Mouse (Mus musculus) cortical plate, adult 2 months (tissue): ENCODE measurements around the gene Olfr56.
"Not testable (repeated sequence)": the region's sequence is repeated elsewhere in the genome, so short reads cannot be mapped to it uniquely, and the experiment has no call there.

ENCODE experiments used
- CTCF ChIP-seq: fragments of 200-500 bp; IDR thresholded peaks from 2 replicates; pipeline ENCODE4 v1.5.1; 2011; ENCODE audit warnings: mild to moderate bottlenecking, control low read depth, low read length; ENCODE audit not compliant: insufficient read depth; ENCODE audit errors: extremely low read depth
- POLR2A ChIP-seq: fragments of 200-500 bp; IDR thresholded peaks from 2 replicates; pipeline ENCODE4 v1.6.1; 2011; ENCODE audit warnings: mild to moderate bottlenecking, low read length, control low read depth; ENCODE audit not compliant: insufficient read depth; ENCODE audit errors: extremely low read depth

DNA sequence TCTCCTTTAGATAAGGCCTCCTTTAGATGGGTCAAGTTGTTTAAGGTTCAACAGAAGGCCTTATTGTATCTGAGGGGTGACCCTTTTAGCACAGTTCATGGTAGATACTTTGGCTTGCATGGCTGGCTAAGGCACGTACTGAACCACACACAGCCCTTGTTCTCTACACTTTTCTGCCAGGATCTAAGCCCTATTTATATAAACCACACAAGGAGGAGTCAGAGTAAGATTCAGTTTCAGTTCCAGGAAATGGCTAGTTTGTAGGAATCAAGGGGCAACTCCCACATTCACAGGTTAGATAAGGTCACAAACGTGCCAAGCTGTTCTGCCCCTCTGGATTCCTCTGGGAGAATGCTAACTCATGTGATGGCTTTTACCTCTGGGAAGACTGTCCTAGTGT is 15.3 kb downstream of the Olfr56 start, which contains the start of gene Tgtp1:
- not testable (repeated sequence) for TF ChIP-seq CTCF, POLR2A
